Mouse (Mus musculus): Measurements from ENCODE around the gene Sap30l. TPM values are rescaled to one million over a fixed set of nuclear protein-coding genes. Genes with fewer than 3 reads are reported as not detected.

Gene Sap30l
- polyA plus RNA-seq, 1 experiment: 19.8 TPM

DNA sequence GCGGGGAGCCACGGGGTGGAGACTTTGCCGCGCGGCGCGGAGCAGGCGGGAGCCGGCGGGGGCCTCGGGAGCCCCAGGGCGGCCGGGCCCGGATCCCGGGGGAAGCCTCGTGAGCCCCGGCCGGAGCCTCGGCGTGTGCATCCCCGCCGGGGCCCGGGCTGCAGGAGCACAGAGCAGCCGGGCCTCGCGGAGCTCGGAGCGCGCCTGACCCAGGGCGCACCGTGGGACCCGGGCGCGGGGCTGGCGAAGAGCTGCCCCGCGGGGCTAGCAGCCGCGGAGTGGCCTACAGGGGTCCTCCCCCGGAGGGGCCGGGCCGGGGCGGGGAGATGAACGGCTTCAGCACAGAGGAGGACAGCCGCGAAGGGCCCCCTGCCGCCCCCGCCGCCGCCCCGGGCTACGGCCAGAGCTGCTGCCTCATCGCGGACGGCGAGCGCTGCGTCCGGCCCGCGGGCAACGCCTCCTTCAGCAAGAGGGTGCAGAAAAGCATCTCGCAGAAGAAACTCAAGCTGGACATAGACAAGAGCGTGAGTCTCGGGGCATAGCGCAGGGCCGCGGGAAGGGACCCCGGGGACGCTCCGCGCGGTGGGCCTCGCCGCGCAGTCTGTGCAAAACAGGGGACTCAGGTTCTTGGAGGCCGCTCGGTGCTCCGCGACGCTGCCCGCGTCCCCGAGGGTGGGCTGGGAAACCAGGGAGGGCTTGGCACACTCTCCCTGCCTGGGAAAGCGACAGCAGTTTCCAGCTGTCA, 501 bp downstream of the Sap30l start:
- Histone ChIP-seq H3K27ac (ENCODE audit: insufficient read depth, low read length) (no peak overlapping the region), H3K4me3 (ENCODE audit: low read depth, low read length) (peak overlapping the region; percentile 75), H3K4me1 (ENCODE audit: control insufficient read depth, insufficient read depth, low read length) (no peaks in the 10 kb centered on the region), H3K27me3 (ENCODE audit: control insufficient read depth, insufficient read depth, low read length, poor library complexity, severe bottlenecking) (no peaks in the 10 kb centered on the region; the same call in 1 of the 2 replicates), H3K36me3 (ENCODE audit: control insufficient read depth, insufficient read depth, low read length, poor library complexity, severe bottlenecking) (no peaks in the 10 kb centered on the region), H3K9me3 (replicated peaks; ENCODE audit: control insufficient read depth, insufficient read depth, low read length, poor library complexity, severe bottlenecking) (no peaks in the 10 kb centered on the region), H3K9ac (ENCODE audit: low read depth, poor library complexity, severe bottlenecking) (peak overlapping the region; percentile 91)
- TF ChIP-seq POLR2A (IDR thresholded peaks at IDR 0.05; ENCODE audit: insufficient read depth, low read length) (no peak), CTCF (IDR thresholded peaks at IDR 0.05; ENCODE audit: low read depth, low read length) (no peak), EP300 (IDR thresholded peaks at IDR 0.05; ENCODE audit: insufficient read depth, low read depth, low read length) (no peak)

DNA sequence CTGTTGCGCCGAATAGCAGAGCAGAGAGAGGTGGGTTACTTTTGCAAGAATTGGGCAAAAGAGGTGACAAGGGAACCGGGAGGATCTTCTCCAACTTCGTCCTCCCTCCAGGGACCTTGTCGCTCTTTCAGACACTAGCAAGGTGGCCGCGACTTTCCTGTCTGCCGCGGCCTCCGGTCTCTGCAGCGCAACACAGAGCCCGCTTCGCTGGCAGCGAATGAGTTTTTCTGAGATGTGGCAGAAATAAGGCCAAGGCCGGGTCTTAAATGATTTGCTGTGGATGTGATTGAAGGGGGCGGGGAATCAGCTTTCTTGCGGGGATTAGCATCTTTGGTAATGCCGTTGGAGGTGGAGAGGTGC, 1.1 kb downstream of the Sap30l start:
- Histone ChIP-seq H3K27me3 (ENCODE audit: control insufficient read depth, insufficient read depth, low read length, poor library complexity, severe bottlenecking) (no peaks in the 10 kb centered on the region; the same call in 1 of the 2 replicates), H3K36me3 (ENCODE audit: control insufficient read depth, insufficient read depth, low read length, poor library complexity, severe bottlenecking) (no peaks in the 10 kb centered on the region), H3K4me3 (ENCODE audit: low read depth, low read length) (peak overlapping the region; percentile 75), H3K27ac (ENCODE audit: insufficient read depth, low read length) (no peak overlapping the region), H3K9ac (ENCODE audit: low read depth, poor library complexity, severe bottlenecking) (peak overlapping the region; percentile 91), H3K4me1 (ENCODE audit: control insufficient read depth, insufficient read depth, low read length) (no peaks in the 10 kb centered on the region), H3K9me3 (replicated peaks; ENCODE audit: control insufficient read depth, insufficient read depth, low read length, poor library complexity, severe bottlenecking) (no peaks in the 10 kb centered on the region)
- TF ChIP-seq POLR2A (IDR thresholded peaks at IDR 0.05; ENCODE audit: insufficient read depth, low read length): no peak
- TF ChIP-seq EP300 (IDR thresholded peaks at IDR 0.05; ENCODE audit: insufficient read depth, low read depth, low read length): no peak
- no peak for TF ChIP-seq CTCF (IDR thresholded peaks at IDR 0.05; ENCODE audit: low read depth, low read length)

DNA sequence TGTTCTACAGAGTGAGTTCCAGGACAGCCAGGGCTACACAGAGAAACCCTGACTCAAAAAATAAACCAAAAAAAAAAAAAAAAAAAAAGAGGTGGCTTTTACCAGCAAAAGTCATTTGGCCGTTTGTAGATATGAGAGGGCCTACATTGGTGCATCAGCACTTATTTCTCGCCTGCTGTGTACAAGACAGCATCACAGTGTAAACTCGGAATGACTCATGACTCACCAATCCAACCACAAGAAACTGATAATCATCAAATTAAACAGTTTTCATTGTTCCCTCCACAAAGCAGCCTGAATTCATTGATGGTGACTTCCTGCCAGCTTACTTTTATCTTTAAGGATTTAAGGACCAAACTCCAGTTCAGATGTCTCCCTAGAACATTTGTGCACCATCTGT, 3.6 kb downstream of the Sap30l start:
- no peaks in the 10 kb centered on the region for H3K4me1 ChIP-seq (ENCODE audit: control insufficient read depth, insufficient read depth, low read length)
- no peak overlapping the region for H3K9ac ChIP-seq (ENCODE audit: low read depth, poor library complexity, severe bottlenecking)
- H3K27ac ChIP-seq (ENCODE audit: insufficient read depth, low read length): no peak overlapping the region
- H3K4me3 ChIP-seq (ENCODE audit: low read depth, low read length): no peak overlapping the region
- no peak for TF ChIP-seq EP300 (IDR thresholded peaks at IDR 0.05; ENCODE audit: insufficient read depth, low read depth, low read length)
- TF ChIP-seq POLR2A (IDR thresholded peaks at IDR 0.05; ENCODE audit: insufficient read depth, low read length): no peak
- no peaks in the 10 kb centered on the region; the same call in 1 of the 2 replicates for H3K27me3 ChIP-seq (ENCODE audit: control insufficient read depth, insufficient read depth, low read length, poor library complexity, severe bottlenecking)
- no peaks in the 10 kb centered on the region for H3K36me3 ChIP-seq (ENCODE audit: control insufficient read depth, insufficient read depth, low read length, poor library complexity, severe bottlenecking)
- H3K9me3 ChIP-seq (replicated peaks; ENCODE audit: control insufficient read depth, insufficient read depth, low read length, poor library complexity, severe bottlenecking): no peaks in the 10 kb centered on the region

DNA sequence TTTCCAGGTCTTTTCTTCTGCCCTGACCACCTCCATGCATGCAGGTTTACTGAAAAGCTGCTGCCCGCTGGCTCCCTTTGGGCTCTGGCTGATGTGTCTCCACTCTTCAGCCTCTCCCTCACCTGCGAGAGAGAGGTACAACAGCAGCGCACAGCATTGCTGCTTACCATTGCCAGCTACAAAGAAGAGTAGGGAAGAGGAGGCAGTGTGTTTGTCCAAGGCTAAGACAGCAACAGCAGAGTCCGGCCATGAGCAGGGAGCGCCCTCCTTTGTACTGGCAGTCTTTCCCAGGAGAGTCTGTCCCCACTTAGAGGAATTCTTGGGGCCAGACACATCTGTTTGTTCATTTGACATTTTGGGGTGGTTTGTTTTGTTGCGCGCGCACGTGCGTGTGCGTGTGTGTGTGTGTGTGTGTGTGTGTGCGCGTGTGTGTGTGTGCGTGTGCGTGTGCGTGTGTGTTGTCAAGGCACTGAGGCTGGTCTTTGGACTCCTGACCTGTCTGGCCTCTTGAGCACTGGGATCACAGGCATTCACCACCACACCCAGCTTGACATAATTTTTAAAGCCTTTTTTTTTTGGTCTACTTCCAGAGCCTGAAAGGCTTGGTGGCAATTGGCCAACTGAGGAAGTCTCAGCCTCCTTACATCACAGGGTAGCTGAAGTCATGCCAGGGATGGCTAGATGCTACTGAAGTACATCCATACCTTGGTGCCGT, 7.7 kb downstream of the Sap30l start:
- Histone ChIP-seq H3K27me3 (ENCODE audit: control insufficient read depth, insufficient read depth, low read length, poor library complexity, severe bottlenecking) (no peaks in the 10 kb centered on the region), H3K9me3 (replicated peaks; ENCODE audit: control insufficient read depth, insufficient read depth, low read length, poor library complexity, severe bottlenecking) (no peaks in the 10 kb centered on the region), H3K27ac (ENCODE audit: insufficient read depth, low read length) (no peak overlapping the region), H3K9ac (ENCODE audit: low read depth, poor library complexity, severe bottlenecking) (no peak overlapping the region), H3K4me3 (ENCODE audit: low read depth, low read length) (no peak overlapping the region), H3K36me3 (ENCODE audit: control insufficient read depth, insufficient read depth, low read length, poor library complexity, severe bottlenecking) (no peaks in the 10 kb centered on the region), H3K4me1 (ENCODE audit: control insufficient read depth, insufficient read depth, low read length) (peaks cover 2% of the 10 kb centered on the region)
- TF ChIP-seq CTCF (IDR thresholded peaks at IDR 0.05; ENCODE audit: low read depth, low read length) (no peak), POLR2A (IDR thresholded peaks at IDR 0.05; ENCODE audit: insufficient read depth, low read length) (no peak), EP300 (IDR thresholded peaks at IDR 0.05; ENCODE audit: insufficient read depth, low read depth, low read length) (no peak)

DNA sequence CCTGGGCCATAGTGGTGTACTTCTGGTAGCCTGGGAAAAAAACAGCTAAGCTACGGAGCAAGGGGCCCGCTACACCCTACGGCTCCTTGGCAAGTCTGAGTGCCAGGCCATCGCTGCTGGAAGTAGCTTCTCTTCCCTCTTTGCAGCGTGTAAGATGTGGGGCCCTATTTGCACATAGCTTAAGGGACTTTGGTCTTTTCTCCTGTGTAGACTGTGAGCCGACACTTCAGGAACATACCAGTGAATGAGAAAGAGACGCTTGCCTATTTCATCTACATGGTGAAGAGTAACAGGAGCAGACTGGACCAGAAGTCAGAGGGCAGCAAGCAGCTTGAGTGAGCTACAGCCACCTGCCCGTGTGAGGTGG, 8.3 kb downstream of the Sap30l start:
- Histone ChIP-seq H3K9me3 (replicated peaks; ENCODE audit: control insufficient read depth, insufficient read depth, low read length, poor library complexity, severe bottlenecking) (no peaks in the 10 kb centered on the region), H3K27me3 (ENCODE audit: control insufficient read depth, insufficient read depth, low read length, poor library complexity, severe bottlenecking) (no peaks in the 10 kb centered on the region), H3K9ac (ENCODE audit: low read depth, poor library complexity, severe bottlenecking) (no peak overlapping the region), H3K36me3 (ENCODE audit: control insufficient read depth, insufficient read depth, low read length, poor library complexity, severe bottlenecking) (no peaks in the 10 kb centered on the region), H3K27ac (ENCODE audit: insufficient read depth, low read length) (no peak overlapping the region), H3K4me1 (ENCODE audit: control insufficient read depth, insufficient read depth, low read length) (peaks cover 2% of the 10 kb centered on the region), H3K4me3 (ENCODE audit: low read depth, low read length) (no peak overlapping the region)
- TF ChIP-seq POLR2A (IDR thresholded peaks at IDR 0.05; ENCODE audit: insufficient read depth, low read length) (no peak), EP300 (IDR thresholded peaks at IDR 0.05; ENCODE audit: insufficient read depth, low read depth, low read length) (no peak), CTCF (IDR thresholded peaks at IDR 0.05; ENCODE audit: low read depth, low read length) (no peak)

DNA sequence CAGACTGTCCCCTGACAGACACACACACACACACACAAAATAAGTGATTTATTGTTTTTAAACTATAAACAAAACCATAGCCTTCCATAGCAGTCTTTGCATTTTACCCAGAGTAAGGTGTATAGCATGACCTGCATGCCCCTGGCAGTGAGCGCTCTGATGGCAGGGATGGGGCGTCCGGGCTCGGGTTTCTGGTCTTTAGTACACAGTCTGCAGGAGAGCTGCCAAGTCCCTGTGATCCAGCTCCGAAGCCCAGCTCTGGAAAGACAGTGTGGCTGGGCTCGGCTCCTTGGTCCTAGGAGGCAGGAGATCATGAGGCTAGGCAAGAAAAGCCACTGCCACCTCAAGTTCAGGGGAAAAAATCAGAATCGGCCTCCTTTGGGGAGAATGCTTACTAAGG, 9.6 kb downstream of the Sap30l start:
- TF ChIP-seq EP300 (IDR thresholded peaks at IDR 0.05; ENCODE audit: insufficient read depth, low read depth, low read length) (no peak), CTCF (IDR thresholded peaks at IDR 0.05; ENCODE audit: low read depth, low read length) (no peak), POLR2A (IDR thresholded peaks at IDR 0.05; ENCODE audit: insufficient read depth, low read length) (no peak)
- peaks cover 2% of the 10 kb centered on the region for H3K4me1 ChIP-seq (ENCODE audit: control insufficient read depth, insufficient read depth, low read length)
- no peaks in the 10 kb centered on the region for H3K9me3 ChIP-seq (replicated peaks; ENCODE audit: control insufficient read depth, insufficient read depth, low read length, poor library complexity, severe bottlenecking)
- H3K4me3 ChIP-seq (ENCODE audit: low read depth, low read length): no peak overlapping the region
- H3K27me3 ChIP-seq (ENCODE audit: control insufficient read depth, insufficient read depth, low read length, poor library complexity, severe bottlenecking): no peaks in the 10 kb centered on the region
- no peak overlapping the region for H3K9ac ChIP-seq (ENCODE audit: low read depth, poor library complexity, severe bottlenecking)
- no peaks in the 10 kb centered on the region for H3K36me3 ChIP-seq (ENCODE audit: control insufficient read depth, insufficient read depth, low read length, poor library complexity, severe bottlenecking)
- no peak overlapping the region for H3K27ac ChIP-seq (ENCODE audit: insufficient read depth, low read length)
